Mouse (Mus musculus) heart, embryonic 12.5 days (tissue): ENCODE results near the gene Mmp11. TPM values are rescaled to one million over a fixed set of nuclear protein-coding genes. Genes with fewer than 3 reads are reported as not detected.
A peak's percentile ranks its signal among the peaks of the same experiment; 100 is the strongest.

Source experiments
- ATAC-seq: fragments of 200-750 bp; cut with Nextera tagmentation; 2 replicates; pipeline ENCODE4 v1.8.0; 2017; ENCODE audit warnings: moderate TSS enrichment, moderate library complexity; ENCODE audit not compliant: insufficient number of reproducible peaks, low FRiP score
- H3K27ac ChIP-seq: fragments of 300-500 bp; sonication (generic); 2 replicates; pipeline ENCODE4 v1.5.1; 2016; ENCODE audit warnings: mild to moderate bottlenecking, moderate library complexity; ENCODE audit not compliant: poor library complexity, severe bottlenecking
- H3K27me3 ChIP-seq: fragments of 300-500 bp; sonication (generic); replicated peaks from 2 replicates; pipeline ENCODE4 v1.6.1; 2016; ENCODE audit warnings: mild to moderate bottlenecking, moderate library complexity
- H3K36me3 ChIP-seq: fragments of 300-500 bp; sonication (generic); 2 replicates; pipeline ENCODE4 v1.6.1; 2016; ENCODE audit warnings: mild to moderate bottlenecking, moderate library complexity
- H3K4me1 ChIP-seq: fragments of 300-500 bp; sonication (generic); replicated peaks from 2 replicates; pipeline ENCODE4 v1.6.1; 2016; ENCODE audit warnings: mild to moderate bottlenecking
- H3K4me2 ChIP-seq: fragments of 300-500 bp; sonication (generic); 2 replicates; pipeline ENCODE4 v1.6.1; 2016; ENCODE audit warnings: mild to moderate bottlenecking, moderate library complexity
- H3K4me3 ChIP-seq: fragments of 300-500 bp; sonication (generic); 2 replicates; pipeline ENCODE4 v1.5.1; 2016; ENCODE audit warnings: mild to moderate bottlenecking
- H3K9ac ChIP-seq: fragments of 300-500 bp; sonication (generic); 2 replicates; pipeline ENCODE4 v1.6.1; 2016; ENCODE audit warnings: mild to moderate bottlenecking, moderate library complexity
- H3K9me3 ChIP-seq: fragments of 300-500 bp; sonication (generic); replicated peaks from 2 replicates; pipeline ENCODE4 v1.6.1; 2016; ENCODE audit warnings: mild to moderate bottlenecking, moderate library complexity
- WGBS: fragments of 180-500 bp; shearing (Covaris S2); methylation state at CpG from one replicate; pipeline ENCODE4 v1.1.7; 2016; 5-methylcytosine and 5-hydroxymethylcytosine counted together
- polyA plus RNA-seq: library from polyadenylated mRNA; unstranded; fragments of >200 nt; fragmentation: Nextera tagmentation; extraction: Ambion mirVana; gene quantifications from 2 replicates; pipeline ENCODE4 v1.2.1, GENCODE M21; 2016

Mmp11 gene
- polyA plus RNA-seq, 1 experiment from 2014 or later: 27.1 TPM

GRCm38 (mm10) chr10:75878836-75879235, 57.5 kb downstream of the Mmp11 start:
- Histone ChIP-seq H3K36me3 (no peaks in the 10 kb centered on the region), H3K27ac (no peak overlapping the region), H3K4me1 (peaks cover under 1% of the 10 kb centered on the region), H3K4me3 (no peak overlapping the region), H3K4me2 (no peak overlapping the region), H3K9me3 (no peaks in the 10 kb centered on the region), H3K27me3 (no peaks in the 10 kb centered on the region), H3K9ac (no peak overlapping the region)
- 86% methylated on average over 3 of the region's 3 CpGs for WGBS
- ATAC-seq: no peak

DNA sequence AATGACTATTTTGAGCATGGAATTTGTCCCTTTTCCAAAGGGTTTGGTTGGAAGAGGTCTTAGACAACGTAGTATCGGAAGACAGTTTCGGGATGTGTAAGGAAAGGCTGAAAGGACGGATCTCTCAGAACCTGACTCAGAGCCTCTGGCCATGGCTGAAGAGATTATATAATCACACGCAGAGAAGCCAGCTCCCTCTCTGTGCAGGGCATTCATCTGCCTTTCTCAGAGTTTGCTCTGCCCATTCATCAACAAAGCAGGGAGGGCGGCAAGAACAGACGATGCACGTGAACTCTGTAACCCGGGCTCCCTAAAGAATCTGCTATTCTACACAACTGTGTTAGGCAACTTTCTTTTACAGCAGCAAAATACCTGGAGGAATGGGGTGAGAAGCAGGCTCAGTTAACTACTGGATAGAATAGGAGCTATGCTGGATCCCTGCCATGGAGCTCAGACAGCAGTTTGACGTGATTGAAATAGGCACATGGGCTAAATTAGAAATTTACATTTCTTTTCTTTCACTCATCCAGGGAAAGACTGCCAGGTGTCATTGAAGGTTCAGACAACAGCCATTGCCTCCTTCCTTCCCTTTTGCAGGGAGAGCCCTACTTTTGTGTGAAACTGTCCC, 62.6 kb downstream of the Mmp11 start:
- 39% methylated on average over 10 of the region's 10 CpGs for WGBS
- peaks cover 11% of the 10 kb centered on the region for H3K4me1 ChIP-seq
- no peak for ATAC-seq
- H3K4me3 ChIP-seq: peak overlapping the region; percentile 37; the same call in 1 of the 2 replicates
- H3K27me3 ChIP-seq: no peaks in the 10 kb centered on the region
- peak overlapping the region; percentile 68 for H3K4me2 ChIP-seq
- peak overlapping the region; percentile 56; the same call in 1 of the 2 replicates for H3K9ac ChIP-seq
- H3K27ac ChIP-seq: peak overlapping the region; percentile 77
- H3K36me3 ChIP-seq: no peaks in the 10 kb centered on the region
- no peaks in the 10 kb centered on the region for H3K9me3 ChIP-seq

Other genes starting within 250 kb of the Mmp11 start
- 26.0 and 26.7 TPM in 2 replicates for gene Cabin1, start 172.2 kb downstream of the Mmp11 start, polyA plus RNA-seq
- gene Ddt, start 163.1 kb downstream of the Mmp11 start, polyA plus RNA-seq: 31.0 and 35.3 TPM in 2 replicates
- gene Gm20441, start 155.5 kb downstream of the Mmp11 start, polyA plus RNA-seq: not detected in 2 replicates
- gene Gstt3, start 155.1 kb downstream of the Mmp11 start, polyA plus RNA-seq: 2.7 and 3.2 TPM in 2 replicates
- gene Gstt1, start 137.9 kb downstream of the Mmp11 start, polyA plus RNA-seq: 3.9 and 4.2 TPM in 2 replicates
- gene Gstt4, start 114.0 kb downstream of the Mmp11 start, polyA plus RNA-seq: not detected in 2 replicates
- gene Gstt2, start 99.1 kb downstream of the Mmp11 start, polyA plus RNA-seq: 7.2 and 8.1 TPM in 2 replicates
- gene Mif, start 76.3 kb downstream of the Mmp11 start, polyA plus RNA-seq: 2,266 and 2,393 TPM in 2 replicates
- 2.1 and 2.2 TPM in 2 replicates for gene Derl3, start 43.1 kb downstream of the Mmp11 start, polyA plus RNA-seq
- 125 and 126 TPM in 2 replicates for gene Smarcb1, start 14.9 kb downstream of the Mmp11 start, polyA plus RNA-seq
- 408 and 409 TPM in 2 replicates for gene Chchd10, start 3.4 kb downstream of the Mmp11 start, polyA plus RNA-seq
- gene Gm867, start 4.2 kb upstream of the Mmp11 start, polyA plus RNA-seq: 0.80 and 1.1 TPM in 2 replicates
- gene Vpreb3, start 6.6 kb upstream of the Mmp11 start, polyA plus RNA-seq: 0.24 TPM in 1 of 2 replicates, not detected in the other
- 0.06 TPM in 1 of 2 replicates, not detected in the other for gene Gm5134, start 18.0 kb upstream of the Mmp11 start, polyA plus RNA-seq
- gene Zfp280b, start 96.2 kb upstream of the Mmp11 start, polyA plus RNA-seq: 19.2 and 19.7 TPM in 2 replicates
- gene Slc5a4b, start 174.5 kb upstream of the Mmp11 start, polyA plus RNA-seq: not detected in 2 replicates
- gene Slc5a4a, start 211.0 kb upstream of the Mmp11 start, polyA plus RNA-seq: not detected in 2 replicates